Mouse (Mus musculus): ENCODE results near the gene Prkg2. TPM values are rescaled to one million over a fixed set of nuclear protein-coding genes. Genes with fewer than 3 reads are reported as not detected.

The Prkg2 gene
- polyA plus RNA-seq, 1 experiment from 2014 or later: 1.3 TPM

- Histone ChIP-seq H3K27ac (0 out of 2 replicates have a peak overlapping the region, but pooled peaks have one; percentile 13), H3K4me1 (replicated peaks) (peaks cover 13% of the 10 kb centered on the region), H3K36me3 (no peaks in the 10 kb centered on the region), H3K4me3 (no peak overlapping the region), H3K9me3 (no peaks in the 10 kb centered on the region), H3K27me3 (ENCODE audit: insufficient read depth, poor library complexity, severe bottlenecking) (no peaks in the 10 kb centered on the region)
- 39% methylated on average over 2 of the region's 2 CpGs for WGBS
- no peak for DNase-seq (ENCODE audit: low spot score)
These were observed 74.7 kb downstream of the Prkg2 start for GRCm38 (mm10) chr5:98962472-98962871.

- Histone ChIP-seq H3K27ac (no peak overlapping the region), H3K27me3 (ENCODE audit: insufficient read depth, poor library complexity, severe bottlenecking) (no peaks in the 10 kb centered on the region), H3K4me1 (replicated peaks) (peaks cover 6% of the 10 kb centered on the region), H3K4me3 (no peak overlapping the region), H3K36me3 (no peaks in the 10 kb centered on the region), H3K9me3 (no peaks in the 10 kb centered on the region)
- DNase-seq (ENCODE audit: low spot score): no peak
- 65% methylated on average over 3 of the region's 3 CpGs for whole genome bisulfite sequencing
These were observed 81.6 kb downstream of the Prkg2 start for GRCm38 (mm10) chr5:98955576-98955975.

DNA sequence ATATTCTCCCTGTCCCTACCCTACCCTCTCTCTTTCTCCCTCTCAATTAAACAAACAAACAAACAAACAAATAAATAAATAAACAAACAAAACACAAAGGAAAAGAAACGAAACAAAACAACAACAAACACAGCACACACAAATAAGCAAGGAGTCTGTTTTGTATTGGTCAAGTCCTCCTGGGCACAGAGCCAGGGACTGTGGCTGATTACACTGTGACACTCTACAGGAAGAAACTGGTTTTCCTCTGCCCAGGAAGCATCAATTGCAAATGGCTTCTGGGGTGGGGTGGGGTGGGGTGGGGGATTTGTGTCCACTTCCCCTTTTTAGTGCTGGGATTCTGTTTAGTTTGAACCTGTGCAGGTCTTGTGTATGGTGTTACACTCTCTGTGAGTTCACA, 83.8 kb downstream of the Prkg2 start:
- no peaks in the 10 kb centered on the region for H3K27me3 ChIP-seq (ENCODE audit: insufficient read depth, poor library complexity, severe bottlenecking)
- DNase-seq (ENCODE audit: low spot score): no peak
- H3K36me3 ChIP-seq: no peaks in the 10 kb centered on the region
- no peaks in the 10 kb centered on the region for H3K4me1 ChIP-seq (replicated peaks)
- no peak overlapping the region for H3K27ac ChIP-seq
- WGBS: 67% methylated on average over 1 of the region's 1 CpGs
- no peaks in the 10 kb centered on the region for H3K9me3 ChIP-seq
- H3K4me3 ChIP-seq: no peak overlapping the region

DNA sequence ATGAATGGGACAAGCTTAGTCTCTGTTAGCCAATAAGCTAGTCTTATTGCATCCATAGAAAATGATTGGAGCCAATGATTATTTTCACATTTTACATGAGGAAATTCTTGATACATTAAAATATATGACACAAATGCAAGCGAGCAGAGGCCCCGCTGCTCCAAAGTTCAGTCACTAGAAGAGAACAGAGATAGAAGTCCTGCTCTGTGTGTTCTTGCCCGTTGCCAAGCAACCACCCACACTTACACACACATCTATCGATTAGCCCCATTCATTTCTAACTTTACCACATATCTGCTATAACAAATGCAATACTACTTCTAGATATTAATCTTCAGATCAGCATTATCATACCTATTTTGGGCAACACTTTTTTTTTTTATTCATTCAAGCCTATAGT, 85.6 kb downstream of the Prkg2 start:
- H3K4me1 ChIP-seq (replicated peaks): 0 out of 2 replicates have a peak, but pooled peaks cover 3% of the 10 kb centered on the region
- H3K27ac ChIP-seq: no peak overlapping the region
- WGBS: 89% methylated on average over 4 of the region's 4 CpGs
- H3K4me3 ChIP-seq: no peak overlapping the region
- no peaks in the 10 kb centered on the region for H3K27me3 ChIP-seq (ENCODE audit: insufficient read depth, poor library complexity, severe bottlenecking)
- H3K9me3 ChIP-seq: no peaks in the 10 kb centered on the region
- H3K36me3 ChIP-seq: no peaks in the 10 kb centered on the region
- DNase-seq (ENCODE audit: low spot score): no peak

GRCm38 (mm10) chr5:98950495-98951092, 86.6 kb downstream of the Prkg2 start:
- no peaks in the 10 kb centered on the region for H3K27me3 ChIP-seq (ENCODE audit: insufficient read depth, poor library complexity, severe bottlenecking)
- H3K4me1 ChIP-seq (replicated peaks): 0 out of 2 replicates have a peak, but pooled peaks cover 4% of the 10 kb centered on the region
- DNase-seq (ENCODE audit: low spot score): no peak
- no peak overlapping the region for H3K27ac ChIP-seq
- no peak overlapping the region for H3K4me3 ChIP-seq
- H3K9me3 ChIP-seq: no peaks in the 10 kb centered on the region
- 77% methylated on average over 4 of the region's 4 CpGs for WGBS
- H3K36me3 ChIP-seq: no peaks in the 10 kb centered on the region

DNA sequence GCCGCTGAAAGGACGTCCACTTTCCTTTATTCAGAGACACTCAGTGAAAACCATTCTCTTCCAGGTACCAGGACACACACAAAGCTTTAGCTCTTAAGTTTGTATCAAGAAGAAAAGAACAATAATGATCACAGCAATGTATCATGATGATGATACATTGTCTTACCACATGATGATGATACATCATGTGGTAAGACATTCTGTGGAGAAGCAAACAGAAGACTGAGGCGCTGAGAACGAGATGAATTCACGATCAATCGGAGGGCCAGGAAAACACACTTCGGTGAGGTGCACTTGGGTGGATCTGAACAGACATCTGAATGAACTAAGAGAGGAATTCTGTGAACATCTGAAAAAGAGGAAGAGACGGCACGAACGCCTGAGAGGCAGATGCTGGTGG, 87.4 kb downstream of the Prkg2 start:
- H3K9me3 ChIP-seq: no peaks in the 10 kb centered on the region
- H3K27me3 ChIP-seq (ENCODE audit: insufficient read depth, poor library complexity, severe bottlenecking): no peaks in the 10 kb centered on the region
- H3K27ac ChIP-seq: no peak overlapping the region
- DNase-seq (ENCODE audit: low spot score): no peak
- no peak overlapping the region for H3K4me3 ChIP-seq
- no peaks in the 10 kb centered on the region for H3K36me3 ChIP-seq
- H3K4me1 ChIP-seq (replicated peaks): 0 out of 2 replicates have a peak, but pooled peaks cover 4% of the 10 kb centered on the region
- 89% methylated on average over 10 of the region's 10 CpGs for WGBS

- DNase-seq (ENCODE audit: low spot score): no peak
- Histone ChIP-seq H3K27me3 (ENCODE audit: insufficient read depth, poor library complexity, severe bottlenecking) (no peaks in the 10 kb centered on the region), H3K4me1 (replicated peaks) (peaks cover 4% of the 10 kb centered on the region; the same call in 1 of the 2 replicates), H3K4me3 (no peak overlapping the region), H3K36me3 (no peaks in the 10 kb centered on the region), H3K9me3 (no peaks in the 10 kb centered on the region), H3K27ac (no peak overlapping the region)
- WGBS: 97% methylated on average over 20 of the region's 20 CpGs
These were observed 90.5 kb downstream of the Prkg2 start for GRCm38 (mm10) chr5:98946656-98947055.

- DNase-seq (ENCODE audit: low spot score): no peak
- no peak overlapping the region for H3K4me3 ChIP-seq
- WGBS: 82% methylated on average over 4 of the region's 4 CpGs
- H3K27me3 ChIP-seq (ENCODE audit: insufficient read depth, poor library complexity, severe bottlenecking): no peaks in the 10 kb centered on the region
- H3K4me1 ChIP-seq (replicated peaks): peaks cover 4% of the 10 kb centered on the region; the same call in 1 of the 2 replicates
- H3K27ac ChIP-seq: no peak overlapping the region
- no peaks in the 10 kb centered on the region for H3K9me3 ChIP-seq
- H3K36me3 ChIP-seq: no peaks in the 10 kb centered on the region
These were observed 91.0 kb downstream of the Prkg2 start for GRCm38 (mm10) chr5:98946117-98946620.

- Histone ChIP-seq H3K27me3 (ENCODE audit: insufficient read depth, poor library complexity, severe bottlenecking) (no peaks in the 10 kb centered on the region), H3K27ac (no peak overlapping the region), H3K36me3 (no peaks in the 10 kb centered on the region), H3K9me3 (no peaks in the 10 kb centered on the region), H3K4me3 (no peak overlapping the region), H3K4me1 (replicated peaks) (peaks cover 22% of the 10 kb centered on the region)
- no peak for DNase-seq (ENCODE audit: low spot score)
- WGBS: 63% methylated on average over 6 of the region's 6 CpGs
These were observed 93.4 kb downstream of the Prkg2 start for GRCm38 (mm10) chr5:98943776-98944175.

DNA sequence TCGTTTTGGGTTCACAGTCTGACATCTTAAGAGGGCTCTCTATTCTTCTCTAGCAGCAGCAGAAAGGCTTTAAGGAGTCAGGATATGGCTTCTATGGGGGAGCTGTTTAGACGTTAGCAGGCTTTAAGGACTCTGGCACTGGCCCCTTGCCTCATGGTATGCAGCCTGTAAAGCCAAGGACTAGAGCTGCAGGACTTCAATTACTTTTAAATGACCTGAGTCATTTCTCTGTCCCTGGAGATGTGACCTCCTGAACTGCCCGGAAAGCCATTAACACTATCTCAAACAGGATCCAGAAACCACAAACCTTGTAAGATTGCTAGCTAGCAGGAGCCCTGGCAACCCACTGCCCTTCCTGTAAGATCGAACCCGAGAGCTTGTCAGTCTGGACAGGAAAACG, 96.4 kb downstream of the Prkg2 start:
- 32% methylated on average over 6 of the region's 6 CpGs for WGBS
- Histone ChIP-seq H3K27ac (no peak overlapping the region), H3K27me3 (ENCODE audit: insufficient read depth, poor library complexity, severe bottlenecking) (no peaks in the 10 kb centered on the region), H3K36me3 (no peaks in the 10 kb centered on the region), H3K4me3 (no peak overlapping the region), H3K9me3 (no peaks in the 10 kb centered on the region), H3K4me1 (replicated peaks) (peaks cover 20% of the 10 kb centered on the region)
- peak; percentile 46 for DNase-seq (ENCODE audit: low spot score)

GRCm38 (mm10) chr5:98939631-98940208, 97.4 kb downstream of the Prkg2 start:
- Histone ChIP-seq H3K27ac (no peak overlapping the region), H3K4me3 (no peak overlapping the region), H3K9me3 (no peaks in the 10 kb centered on the region), H3K27me3 (ENCODE audit: insufficient read depth, poor library complexity, severe bottlenecking) (no peaks in the 10 kb centered on the region), H3K36me3 (no peaks in the 10 kb centered on the region), H3K4me1 (replicated peaks) (peaks cover 22% of the 10 kb centered on the region)
- 80% methylated on average over 6 of the region's 6 CpGs for WGBS
- DNase-seq (ENCODE audit: low spot score): no peak

DNA sequence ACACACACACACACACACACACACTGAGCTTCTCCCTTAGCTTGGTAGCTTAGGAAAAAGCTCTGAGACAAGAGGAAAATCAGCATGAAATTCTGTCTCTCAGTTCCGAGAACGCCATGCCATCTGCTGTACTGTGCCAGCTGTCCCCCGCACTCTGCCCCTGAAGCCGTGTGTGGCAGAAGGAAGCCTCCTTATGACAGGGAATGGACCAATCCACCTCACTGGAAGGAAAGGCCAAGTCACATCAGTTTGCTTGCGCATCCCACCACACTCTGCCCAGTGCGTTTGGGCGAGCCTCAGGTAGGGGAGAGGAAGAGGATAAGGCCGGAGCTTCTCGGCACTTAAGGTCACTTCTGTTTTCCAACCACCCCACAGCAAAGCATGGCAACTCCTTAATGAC, 98.0 kb downstream of the Prkg2 start:
- H3K36me3 ChIP-seq: no peaks in the 10 kb centered on the region
- H3K9me3 ChIP-seq: no peaks in the 10 kb centered on the region
- H3K4me3 ChIP-seq: no peak overlapping the region
- H3K27ac ChIP-seq: peak overlapping the region; percentile 40
- 83% methylated on average over 9 of the region's 9 CpGs for WGBS
- no peak for DNase-seq (ENCODE audit: low spot score)
- peaks cover 22% of the 10 kb centered on the region for H3K4me1 ChIP-seq (replicated peaks)
- no peaks in the 10 kb centered on the region for H3K27me3 ChIP-seq (ENCODE audit: insufficient read depth, poor library complexity, severe bottlenecking)

- 80% methylated on average over 4 of the region's 4 CpGs for WGBS
- no peak overlapping the region for H3K27ac ChIP-seq
- H3K9me3 ChIP-seq: no peaks in the 10 kb centered on the region
- no peaks in the 10 kb centered on the region for H3K27me3 ChIP-seq (ENCODE audit: insufficient read depth, poor library complexity, severe bottlenecking)
- H3K4me3 ChIP-seq: no peak overlapping the region
- peaks cover 22% of the 10 kb centered on the region for H3K4me1 ChIP-seq (replicated peaks)
- no peaks in the 10 kb centered on the region for H3K36me3 ChIP-seq
- DNase-seq (ENCODE audit: low spot score): no peak
These were observed 99.3 kb downstream of the Prkg2 start for GRCm38 (mm10) chr5:98937879-98938278.
